Mouse (Mus musculus) monocyte, adult 5-6 weeks (primary cell): ENCODE measurements at regions not wholly inside any gene's neighbourhood (a gene's known extent, or its start where the extent isn't known, plus 50 kb on each side); places are given as distances from the start of the nearest gene placed in this dataset.

ENCODE experiments used
- ATAC-seq: fragments of 153-309, 156-312 bp; replicated peaks from 2 replicates; pipeline ENCODE4 v1.8.0; 2017; ENCODE audit warnings: mild to moderate bottlenecking; ENCODE audit not compliant: low TSS enrichment, insufficient number of reproducible peaks, severe bottlenecking, poor library complexity, low FRiP score

DNA sequence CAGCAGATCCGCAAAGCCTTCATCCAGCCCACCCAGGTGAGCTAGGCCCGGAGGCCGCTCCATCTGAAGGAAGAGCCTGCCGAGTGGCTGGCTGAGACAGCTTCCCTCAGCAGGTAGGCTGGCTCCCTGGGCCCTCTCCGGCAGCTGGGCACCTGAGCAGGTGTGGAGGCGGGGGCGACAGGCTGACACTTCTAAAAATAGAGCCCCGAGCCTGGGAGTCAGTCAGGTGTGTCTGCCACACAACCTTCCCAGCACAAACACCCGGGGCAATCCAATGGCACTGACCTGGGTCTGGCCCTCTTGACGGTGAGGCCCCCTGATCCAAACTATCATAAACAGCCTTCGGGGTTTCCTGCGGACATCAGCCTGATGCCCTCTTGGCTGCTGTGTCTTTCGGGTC lies 58.5 kb downstream of the Zfp36l2 start:
- no peak for ATAC-seq

DNA sequence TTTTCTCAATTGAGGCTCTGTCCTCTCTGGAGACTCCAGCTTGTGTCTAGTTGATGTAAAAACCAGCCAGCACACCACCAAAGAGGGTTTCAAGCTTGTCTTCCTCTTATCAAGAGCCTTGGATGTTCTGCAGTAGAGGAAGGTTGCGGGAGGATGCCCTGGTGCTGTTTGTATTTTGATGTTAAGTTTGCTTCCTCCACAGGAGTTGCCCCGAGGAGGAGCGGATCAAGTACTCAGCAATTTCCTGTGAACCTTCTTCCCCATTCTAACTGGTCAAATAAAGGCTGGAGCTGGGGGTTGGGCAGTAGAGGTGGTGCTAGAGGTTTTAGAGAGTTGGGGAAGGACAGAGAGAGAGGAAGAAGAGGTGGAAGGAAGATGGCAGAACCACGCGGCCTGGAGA lies 59.5 kb downstream of the Zfp36l2 start:
- ATAC-seq = peak; percentile 23; the same call in 1 of the 2 replicates

DNA sequence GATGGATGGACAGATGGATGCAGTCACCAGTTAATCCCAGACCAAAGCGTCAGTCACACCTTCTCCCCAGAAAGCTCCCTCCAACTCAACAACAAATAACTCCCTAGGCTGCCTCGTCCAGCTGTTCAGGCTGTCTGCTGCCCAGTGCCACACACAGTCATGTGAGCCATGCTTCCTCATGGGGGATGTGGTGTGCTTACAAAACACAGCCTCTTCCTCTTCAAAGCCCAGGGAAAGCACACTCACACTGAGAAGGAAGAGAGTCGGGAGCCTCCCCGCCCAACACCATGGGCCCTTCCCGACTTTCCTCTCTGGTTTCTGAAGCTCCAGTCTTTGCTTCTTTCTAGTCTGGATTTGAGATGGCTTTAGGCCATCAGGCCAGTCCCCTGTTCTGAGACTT lies 61.6 kb downstream of the Zfp36l2 start:
- ATAC-seq = peak; percentile 64

DNA sequence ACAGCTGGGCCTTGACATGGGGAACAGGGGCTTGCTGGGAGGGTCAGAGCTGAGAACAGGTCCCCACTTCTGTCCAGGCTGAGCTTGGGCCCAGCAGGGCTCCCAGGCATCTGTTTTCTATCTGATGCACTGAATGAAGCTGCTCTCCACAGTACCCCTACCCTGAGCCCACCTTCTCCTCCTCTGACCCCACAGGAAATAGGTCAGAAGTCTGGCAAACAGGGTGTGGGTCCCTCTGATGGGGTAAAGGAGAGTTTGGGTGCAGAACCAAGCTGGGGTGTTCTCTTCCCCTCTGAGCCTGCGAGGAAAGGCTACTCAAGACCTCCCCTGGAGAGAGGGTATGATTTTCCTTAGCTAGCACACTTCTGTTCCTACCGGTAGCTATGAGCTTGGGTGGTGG lies 64.6 kb downstream of the Zfp36l2 start:
- ATAC-seq = no peak

DNA sequence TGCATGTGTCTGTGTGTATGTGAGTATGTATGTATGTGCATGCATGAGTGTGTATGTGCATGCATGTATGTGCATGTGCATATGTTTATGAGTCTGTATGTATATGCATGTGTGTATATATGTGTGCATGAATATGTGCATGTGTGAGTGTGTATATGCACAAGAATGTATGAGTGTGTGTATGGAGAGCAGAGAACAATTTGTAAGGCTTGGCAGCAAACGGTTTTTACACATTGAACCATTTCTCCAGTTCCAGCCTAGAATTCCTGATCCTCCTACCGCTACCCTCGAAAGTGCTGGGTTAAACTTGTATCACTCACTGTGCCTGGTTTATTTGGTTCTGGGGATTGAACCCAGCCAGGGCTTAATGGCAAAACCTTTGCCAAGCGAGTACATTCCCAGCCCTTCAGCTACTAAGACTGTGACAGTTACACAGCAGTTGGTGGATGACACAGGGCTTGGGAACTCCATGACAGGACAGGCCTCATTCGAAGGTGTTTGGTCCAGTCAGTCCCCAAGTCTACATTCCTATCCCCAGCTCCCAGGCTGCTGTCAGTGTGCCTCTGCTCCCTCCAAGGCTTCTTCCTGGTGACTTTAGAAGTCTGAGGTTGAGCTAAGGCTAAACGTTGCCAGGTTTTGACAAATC lies 65.1 kb downstream of the Zfp36l2 start:
- no peak for ATAC-seq

DNA sequence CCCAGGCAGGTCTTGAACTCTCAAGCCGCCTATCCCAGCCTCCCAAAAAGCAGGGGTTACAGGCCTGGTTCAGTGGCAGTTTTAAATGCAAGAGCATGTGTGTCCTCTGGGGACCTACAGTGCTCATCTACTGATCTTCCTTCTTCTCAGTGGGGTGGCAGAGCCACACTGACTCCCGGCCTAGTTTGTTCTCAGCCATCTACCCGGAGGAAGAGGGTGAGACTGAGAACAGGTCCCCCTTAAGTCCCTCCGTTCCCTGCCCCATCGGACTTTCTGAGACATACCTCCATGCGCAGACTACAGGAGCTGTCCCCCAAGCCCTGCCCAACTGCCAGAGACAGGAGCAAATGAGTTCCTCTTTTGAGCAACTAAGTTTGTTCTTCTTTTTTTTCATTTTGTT lies 66.5 kb downstream of the Zfp36l2 start:
- ATAC-seq = no peak

DNA sequence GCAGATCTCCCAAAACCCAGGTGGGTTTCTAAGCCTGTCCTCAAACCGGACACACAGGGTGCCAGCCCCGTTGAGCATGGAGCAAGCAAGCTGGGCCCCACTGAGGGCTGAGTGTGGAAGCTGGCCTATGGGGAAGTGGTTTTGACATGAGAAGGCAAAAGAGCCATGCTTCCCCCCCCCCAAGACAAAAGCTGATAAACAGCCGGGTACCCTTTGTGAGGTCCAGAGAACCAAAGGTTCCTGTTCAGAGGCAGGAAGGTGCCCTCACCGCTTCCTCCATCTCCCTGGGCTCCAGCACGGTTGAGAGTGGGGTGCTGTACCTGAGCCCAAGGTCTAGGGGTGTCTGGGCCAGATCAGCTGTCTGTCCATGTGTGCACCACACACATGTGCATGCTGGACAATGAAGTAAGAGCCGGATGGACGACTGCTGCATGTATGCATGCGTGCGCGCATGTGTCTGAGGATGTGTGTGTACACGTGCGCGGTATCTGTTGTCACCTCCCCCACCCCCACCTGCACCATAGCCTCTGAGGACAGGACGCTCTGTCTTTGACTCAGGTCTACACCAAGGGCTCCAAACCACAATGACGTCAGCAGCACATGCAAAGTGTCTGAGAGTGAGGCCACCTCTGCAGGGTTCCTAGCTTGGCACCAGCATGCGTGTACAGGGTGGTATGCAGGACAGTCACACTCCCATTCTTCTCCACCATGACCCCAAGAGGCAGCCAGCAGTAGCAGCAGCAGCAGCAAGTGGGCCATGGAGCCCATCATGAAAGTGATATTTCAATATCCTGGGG lies 68.3 kb downstream of the Zfp36l2 start:
- ATAC-seq = peak; percentile 24

DNA sequence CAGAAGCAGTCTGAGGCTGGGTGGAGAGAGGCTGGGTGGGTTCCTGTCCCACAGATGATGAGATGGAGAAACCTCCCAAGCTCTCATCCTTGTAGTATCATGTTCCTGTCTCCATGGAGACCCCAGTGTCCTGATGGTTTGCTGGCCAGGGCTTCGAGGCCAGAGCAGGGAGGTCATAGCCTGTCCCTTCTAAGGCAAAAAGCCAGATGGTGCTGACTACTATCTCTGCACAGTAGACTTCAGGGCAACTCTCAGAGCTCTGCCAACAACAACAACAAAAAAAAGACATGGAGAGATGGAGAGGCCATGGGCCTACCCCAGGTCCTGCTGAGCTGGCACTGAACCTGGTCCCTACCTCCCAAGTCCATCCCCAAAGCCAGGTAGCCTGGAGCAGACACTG lies 69.0 kb downstream of the Zfp36l2 start:
- no peak for ATAC-seq

DNA sequence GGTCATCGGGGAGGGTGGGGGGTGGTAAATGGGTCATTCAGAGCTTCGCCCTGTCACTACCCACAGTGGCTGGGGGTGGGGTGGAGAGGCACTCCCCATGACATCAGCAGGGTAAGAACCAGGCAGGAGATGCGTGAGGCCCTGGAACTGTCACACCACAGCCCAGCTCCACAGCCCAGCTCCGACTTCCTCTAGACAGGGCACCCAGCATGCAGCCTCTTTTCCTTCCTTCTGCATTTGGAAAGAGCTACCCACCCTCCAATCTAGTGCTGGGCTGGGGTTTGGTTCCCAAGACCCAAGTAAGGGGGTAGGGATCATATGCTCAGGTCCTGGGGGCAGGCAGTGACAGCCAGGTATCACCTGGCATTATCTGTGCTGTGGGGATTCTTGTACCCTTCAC lies 69.5 kb downstream of the Zfp36l2 start:
- peak; percentile 41 for ATAC-seq

DNA sequence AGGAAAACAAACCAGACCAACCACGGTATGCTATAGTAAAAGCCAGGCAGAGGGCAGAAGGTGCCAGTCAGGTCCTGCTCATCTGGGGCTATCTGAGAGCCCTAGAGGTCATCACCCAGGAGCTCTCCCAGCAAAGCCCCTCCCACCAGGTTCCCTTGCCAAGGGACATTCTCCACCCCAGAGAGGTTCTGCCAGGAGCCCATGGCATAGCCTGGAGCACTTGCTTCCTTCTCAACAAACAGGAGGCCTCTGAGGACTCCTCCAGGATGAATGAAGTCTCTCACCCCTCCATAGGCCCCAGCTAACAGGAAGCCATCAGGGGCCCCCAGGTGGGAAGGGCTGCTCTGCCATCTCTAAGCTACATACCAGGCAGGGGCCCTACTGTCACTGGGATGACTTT lies 70.0 kb downstream of the Zfp36l2 start:
- no peak for ATAC-seq

DNA sequence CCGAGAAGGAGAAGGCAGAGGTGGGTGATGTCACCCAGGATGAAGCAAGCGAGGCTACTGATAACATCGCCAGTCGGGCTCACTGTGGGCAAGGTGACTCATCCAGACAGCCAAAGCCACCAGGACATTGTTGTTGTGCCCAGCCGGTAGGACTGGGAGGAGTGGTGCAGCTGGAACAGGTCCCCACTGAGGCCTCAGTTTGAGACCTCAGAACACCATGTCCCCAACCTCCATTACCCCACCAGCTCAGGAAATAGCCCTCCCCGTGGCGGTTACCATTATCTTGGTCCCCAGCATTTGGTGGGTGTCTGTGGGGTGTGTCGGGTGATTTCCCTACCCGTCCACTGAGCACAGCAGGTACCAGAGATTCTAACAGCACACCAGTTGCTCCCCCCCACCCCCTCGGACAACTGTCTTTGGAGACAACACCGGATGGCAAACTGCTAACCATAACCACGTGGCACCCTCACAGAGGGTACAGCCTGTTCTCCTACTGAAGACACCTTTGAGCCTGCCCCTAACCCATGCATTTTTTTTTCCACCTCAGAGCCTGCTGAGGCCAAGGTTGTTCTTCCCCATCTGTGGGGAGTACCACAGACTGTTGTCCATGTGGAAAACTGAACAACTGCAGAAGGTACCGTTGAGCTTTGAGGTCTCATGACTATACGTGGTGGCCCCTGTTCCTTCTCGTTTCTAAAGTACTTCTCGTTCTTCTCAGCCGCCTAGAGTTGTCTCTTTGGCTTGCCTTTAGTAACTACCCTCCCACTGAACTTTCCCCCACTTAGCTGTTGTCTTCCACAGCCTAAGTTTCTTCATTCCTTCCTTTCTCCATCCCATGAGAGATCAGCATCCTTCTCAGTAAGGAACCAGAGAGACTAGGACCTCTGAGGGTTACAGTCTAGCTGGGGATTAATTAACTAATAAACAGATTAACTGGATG lies 71.1 kb downstream of the Zfp36l2 start:
- ATAC-seq = peak; percentile 11

DNA sequence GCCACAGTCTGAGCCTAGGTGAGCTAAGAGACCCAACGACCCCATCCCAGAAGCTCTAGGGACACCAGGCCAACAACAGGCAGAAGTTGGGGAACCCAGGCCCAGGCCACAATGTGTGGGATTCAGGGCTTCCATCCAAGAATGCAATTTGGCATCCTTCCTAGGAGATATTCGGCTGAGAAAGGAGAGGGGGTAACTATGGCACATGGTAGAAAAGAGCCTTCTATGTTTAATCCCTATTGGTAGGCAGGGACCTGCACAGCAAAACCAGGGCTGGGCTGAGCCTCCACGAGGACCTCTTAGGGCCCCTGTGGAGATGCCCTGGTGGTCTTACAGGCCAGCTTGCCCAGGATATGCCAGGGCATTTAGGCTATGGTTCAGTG lies 71.8 kb downstream of the Zfp36l2 start:
- ATAC-seq = no peak

DNA sequence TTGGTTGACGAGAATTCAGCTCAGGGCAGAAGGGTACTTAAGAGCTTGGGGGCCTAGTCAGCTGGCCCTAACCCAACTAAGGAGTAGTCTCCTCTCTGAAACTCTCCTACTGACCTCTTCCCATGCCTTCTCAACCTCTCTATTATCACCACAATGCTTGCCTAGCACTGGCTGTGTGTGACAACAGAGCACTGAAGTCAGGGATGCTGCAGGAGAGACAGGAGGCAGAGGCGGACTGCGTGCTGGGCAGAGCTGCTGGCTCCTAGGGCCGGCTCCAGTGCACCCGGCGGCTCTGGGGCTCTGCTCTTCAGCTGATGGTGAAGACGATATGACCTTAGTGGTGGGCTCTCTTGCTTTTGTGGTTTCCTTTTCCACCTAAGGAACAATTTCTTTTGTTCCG lies 72.6 kb downstream of the Zfp36l2 start:
- no peak for ATAC-seq

DNA sequence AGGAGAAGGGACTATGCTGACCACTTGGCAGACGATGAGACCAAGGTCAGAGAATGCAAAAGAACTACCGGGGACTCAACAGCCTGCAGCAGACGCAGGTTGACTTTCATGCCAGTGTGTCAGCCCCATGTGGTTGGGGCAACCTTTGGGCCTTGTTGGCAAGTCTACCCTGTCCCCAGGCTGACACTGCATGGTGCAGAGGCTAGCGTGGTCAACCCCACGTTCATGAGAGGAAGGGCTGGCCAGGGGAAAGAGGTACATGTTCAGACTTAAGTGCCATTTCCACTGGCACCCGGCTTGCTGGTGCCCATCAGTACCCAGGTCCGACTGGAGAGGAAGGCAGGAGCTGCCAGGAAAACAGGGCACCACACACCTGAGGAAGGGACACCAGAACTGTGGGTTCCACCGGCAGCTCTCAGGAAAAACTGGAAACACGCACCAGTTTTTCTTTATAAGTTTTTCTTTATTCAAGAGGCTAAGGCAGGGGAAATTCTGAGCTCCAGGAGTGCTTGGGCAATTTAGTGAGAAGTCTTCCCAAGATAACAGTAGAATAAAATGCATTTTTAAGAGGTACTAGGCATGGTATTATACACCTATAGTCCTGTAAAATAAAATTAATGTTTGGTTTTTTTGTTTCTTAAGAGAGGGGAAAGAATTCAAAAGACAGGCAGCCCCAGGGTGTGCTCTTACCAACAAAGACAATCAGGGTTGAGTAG lies 73.3 kb downstream of the Zfp36l2 start:
- peak; percentile 1 for ATAC-seq

DNA sequence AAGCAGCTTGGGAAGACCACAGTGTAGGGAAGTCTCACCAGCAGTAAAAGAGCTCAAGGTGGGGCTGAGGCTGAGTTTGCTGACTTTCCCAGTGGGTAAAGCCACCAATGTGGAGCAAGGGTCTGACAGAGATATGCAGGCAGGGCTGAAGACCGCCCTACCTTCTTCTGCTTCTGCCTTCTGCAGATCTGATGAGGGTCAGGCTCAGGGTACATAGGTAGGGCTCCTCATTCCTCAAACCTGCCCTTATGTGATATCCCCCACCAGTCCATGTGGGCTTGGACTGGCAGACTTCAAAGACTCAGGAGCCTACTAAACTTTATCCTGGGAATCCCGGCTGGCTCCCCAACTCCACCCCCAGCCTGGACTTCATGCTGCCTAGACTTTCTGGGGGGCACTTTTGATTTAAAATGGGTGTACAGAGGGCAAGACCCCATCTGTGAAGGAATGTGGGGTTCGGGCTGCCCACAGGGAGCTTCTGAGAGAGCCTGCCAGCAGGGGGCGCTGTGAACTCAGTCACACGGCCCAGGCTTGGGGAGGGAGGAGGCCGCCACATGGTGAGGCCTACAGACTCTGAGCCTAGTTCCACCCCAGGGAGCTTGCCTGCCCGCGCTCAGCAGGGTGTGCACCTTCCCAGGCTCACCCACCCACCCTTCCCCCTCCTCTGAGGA lies 74.0 kb downstream of the Zfp36l2 start:
- ATAC-seq = peak; percentile 19

DNA sequence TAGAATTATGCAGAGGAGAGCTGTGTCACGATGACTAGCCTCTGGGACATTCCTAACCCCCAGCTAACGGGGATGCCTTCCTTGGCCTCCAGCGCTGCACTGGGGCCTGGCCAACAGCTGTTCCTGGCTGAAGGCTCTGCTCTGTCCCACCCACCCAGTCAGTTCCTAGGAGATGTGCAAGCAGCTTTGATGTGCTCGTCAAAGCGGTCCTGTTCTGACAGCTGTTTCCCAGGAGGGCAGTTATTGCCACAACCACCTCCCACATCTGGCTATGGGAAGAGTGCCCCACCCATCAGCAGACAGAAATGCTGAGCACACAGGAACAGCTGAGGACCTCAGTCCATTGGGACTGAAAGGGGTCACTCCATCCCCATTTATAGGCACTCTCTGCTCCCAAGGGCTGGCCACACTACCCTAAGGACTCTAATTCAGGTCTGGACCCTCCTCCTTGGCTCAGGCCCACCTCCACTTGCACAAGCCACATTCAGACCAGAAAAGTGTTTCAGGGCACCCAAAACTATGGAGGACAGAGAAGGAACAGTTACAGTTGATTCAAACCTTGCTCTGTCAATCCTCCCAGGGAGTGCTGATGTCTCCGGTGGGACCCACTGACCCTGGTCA lies 75.2 kb downstream of the Zfp36l2 start:
- no peak for ATAC-seq

DNA sequence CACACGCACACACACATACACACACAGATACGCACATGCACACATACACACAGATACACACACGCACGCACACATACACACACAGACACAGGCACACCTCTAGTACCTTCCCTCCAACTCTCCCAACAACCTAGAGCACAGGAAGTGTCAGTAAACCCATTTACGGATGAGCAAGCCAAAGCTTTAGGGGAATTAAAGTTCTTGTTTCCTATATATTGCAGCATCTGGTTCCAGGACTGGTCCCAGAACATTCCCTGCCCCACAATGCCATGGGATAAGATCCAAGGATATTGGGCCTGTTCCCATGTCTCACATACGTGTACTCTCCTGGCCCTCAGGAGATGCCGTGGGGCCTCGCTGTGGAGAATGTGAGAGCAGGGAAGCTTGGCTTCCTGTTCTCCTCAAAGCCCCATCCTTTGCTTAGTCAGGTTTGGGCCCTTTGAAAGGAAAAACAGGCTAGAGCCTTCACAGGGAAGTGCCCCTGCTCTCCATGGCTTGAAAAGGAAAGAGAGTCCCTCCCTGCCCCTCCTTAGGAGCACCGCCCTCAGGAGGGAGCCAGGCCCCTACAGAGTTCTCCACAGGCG lies 75.9 kb downstream of the Zfp36l2 start:
- no peak for ATAC-seq

DNA sequence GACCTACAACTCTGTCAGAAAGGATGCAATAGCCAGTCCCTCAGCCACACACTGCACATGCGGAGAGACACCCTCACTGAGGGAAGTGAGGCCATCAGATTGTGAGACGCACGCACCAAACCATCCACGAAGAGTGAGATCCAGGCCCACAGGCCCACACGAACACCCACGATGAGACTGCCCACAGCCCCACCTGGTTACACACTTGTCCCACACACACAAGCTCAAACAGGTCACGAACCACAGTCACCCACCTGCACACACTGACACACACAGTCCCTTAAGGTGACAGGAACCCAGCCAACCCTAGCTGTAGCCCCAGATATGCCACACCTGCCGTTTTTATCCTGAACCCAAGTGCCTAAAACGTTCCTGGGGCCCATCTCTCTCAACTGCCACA lies 76.8 kb downstream of the Zfp36l2 start:
- no peak for ATAC-seq
